Mouse (Mus musculus) c-Kit-positive CD71-negative TER-119-negative erythroid progenitor cells, embryonic 14.5 days (primary cell): ENCODE data around the gene Olig2.

ENCODE experiments used
- DNase-seq: peaks from one replicate; pipeline ENCODE4 v3.0.0-alpha.2; 2013; ENCODE audit warnings: low read depth

The Olig2 gene

DNA sequence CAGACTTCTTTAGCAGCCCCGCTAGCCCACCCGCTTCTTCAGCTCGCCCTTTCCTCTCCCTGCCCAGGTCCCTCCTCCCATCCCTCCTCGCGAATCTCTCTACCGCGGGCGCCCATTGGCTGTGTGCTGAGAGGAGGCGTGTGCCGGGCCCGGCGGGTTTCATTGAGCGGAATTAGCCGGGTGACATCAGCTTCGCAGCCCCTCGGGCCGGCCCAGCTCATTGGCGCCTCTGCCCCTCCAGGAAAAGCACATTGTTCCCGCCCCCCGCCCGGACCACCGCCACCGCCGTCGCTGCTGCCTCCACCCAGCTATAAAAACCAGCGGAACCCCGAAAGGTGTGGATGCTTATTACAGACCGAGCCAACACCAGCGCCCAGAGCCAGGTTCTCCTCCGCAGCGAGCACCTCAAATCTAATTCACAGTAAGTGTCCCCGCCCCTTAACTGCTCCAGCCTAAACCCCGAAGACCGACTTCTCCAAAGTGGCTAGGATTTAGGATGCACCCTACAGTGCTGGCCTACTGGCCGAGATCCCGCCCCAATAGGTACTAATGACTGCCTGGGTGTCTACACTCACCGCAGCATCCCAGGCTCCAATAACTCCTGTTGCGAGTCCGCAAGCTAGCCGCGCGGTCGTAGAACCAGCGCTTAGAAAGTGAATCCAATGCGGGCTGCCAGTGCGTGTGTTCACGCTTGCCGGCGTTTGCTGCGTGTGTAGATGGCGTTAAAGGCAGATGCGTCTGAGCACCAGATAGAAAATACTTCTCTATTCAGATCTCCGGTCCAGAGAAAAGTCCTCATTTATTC, at the start of gene Olig2:
Gene Olig2, plus strand, starts transcription at position 225 of the 805 bp plus-strand sequence.
- no peak for DNase-seq

DNA sequence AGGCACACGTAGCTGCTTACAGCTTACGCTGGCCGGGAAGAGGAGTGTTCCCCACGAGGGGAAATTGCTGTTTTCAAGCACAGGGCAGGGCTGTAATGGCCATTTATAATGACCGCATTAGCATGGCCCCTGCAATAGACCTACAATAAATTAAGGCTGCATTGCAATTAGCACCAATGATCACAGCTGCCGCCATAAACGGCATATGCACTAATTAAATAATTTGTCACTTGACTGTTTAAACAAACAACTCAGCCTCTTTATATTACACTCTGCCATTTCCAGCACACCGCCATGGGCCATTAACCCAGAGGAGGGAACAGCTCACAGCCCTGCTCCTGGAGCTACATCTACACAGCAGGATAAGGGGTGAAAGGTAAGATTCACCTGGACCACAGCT, 49.4 kb upstream of the Olig2 start:
- DNase-seq: no peak

DNA sequence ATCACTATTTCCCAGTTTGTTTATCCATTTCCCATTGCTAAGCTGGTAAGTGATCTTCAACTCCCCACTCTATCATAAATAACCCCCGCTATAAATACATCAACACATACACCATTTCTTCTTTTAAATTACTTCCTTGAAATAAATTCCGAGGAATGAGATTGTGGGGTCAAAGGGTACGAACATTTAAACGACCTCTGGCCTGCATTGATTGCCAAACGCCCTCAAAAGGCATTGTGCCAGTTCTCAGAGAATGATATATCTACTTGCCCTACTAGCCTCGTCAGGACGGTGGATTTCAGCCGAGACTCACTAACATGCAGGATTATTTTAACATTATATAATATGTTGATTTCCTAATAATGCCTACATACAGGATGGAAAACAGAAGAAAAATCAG, 38.2 kb upstream of the Olig2 start:
- no peak for DNase-seq

DNA sequence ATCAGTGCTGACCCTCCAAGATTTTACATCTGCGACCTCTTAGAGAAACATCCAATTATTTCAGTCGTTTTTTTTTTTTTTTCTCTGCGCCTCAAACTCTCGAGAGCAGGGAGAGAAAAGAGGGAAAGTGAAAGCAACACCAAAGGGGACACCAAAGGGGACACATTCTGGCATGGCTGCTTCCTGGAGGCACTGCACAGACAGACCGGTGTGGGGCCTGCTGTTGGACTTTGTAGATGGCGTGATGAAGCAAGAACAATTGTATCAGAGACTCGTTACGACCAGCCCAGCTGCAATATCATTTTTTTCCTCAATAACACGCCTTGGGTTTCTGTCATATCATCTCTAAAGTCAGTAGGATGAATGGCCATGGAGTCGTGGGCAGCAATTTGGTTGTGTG, 37.6 kb upstream of the Olig2 start:
- DNase-seq: no peak

DNA sequence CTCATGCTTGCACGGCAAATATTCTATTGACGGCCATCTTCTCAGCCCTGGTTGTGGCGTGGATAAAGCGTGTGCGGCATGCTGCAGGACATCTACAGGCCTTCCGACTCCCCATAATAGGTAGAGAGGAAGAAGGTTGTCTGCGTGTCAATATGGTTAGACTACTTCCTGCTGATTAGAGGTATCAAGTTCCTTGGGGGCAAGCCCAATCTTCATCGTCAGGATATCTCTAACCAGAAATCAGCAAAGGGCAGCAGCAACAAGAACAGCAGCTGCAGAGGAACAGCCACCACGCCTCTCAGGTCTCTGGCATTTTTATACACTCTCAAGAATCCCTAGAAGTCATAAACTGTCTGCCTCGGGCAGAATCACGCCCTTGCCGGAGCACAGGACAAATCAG, 37.0 kb upstream of the Olig2 start:
- DNase-seq: no peak

DNA sequence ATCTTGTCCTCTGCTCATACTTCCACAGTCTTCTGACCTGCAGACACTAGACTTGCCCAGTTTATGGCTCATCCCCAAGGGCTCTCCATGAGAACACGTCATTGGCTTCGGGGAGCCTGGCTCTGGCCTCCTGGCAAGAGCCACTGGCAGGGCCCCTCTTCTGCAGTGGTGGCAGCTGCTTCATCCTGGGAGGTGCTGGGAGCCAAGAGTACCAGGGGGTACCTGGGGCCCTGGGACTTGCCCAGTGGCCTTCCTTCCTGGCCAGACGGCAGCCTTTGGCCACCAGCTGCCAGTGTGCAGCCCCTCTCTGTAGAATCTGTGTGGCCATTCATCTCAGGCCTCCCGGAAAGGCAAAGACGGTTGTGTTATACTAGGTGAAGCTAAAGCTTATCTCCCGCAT, 34.0 kb upstream of the Olig2 start:
- no peak for DNase-seq

DNA sequence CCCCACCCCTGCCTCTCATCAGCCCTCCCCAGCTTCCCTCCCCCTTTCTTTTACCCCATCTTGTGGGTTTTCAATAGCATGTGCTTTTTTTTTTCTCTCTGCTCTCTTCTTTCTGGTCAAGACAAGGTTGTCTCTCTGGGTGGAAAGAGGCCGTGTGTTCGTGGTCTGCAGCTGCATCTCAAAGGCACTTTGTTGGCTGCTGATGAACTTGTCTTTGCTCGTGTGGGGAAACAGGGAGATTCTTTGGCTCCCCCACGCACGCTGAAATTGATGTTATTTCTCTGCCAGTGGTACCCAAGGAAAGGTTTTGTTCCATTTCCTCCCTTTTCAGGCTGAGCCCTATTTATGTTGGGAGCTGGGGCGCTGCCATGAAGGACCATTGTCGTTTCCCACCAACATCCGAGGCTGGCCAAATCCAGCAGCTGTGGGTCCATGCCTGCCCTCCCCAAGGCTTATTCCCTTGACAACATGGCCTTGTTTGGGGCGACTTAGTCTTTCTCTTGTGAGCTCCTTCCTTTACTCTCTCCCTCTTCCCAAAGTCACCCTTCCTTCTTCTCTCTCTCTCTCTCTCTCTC, 33.5 kb upstream of the Olig2 start:
- no peak for DNase-seq

DNA sequence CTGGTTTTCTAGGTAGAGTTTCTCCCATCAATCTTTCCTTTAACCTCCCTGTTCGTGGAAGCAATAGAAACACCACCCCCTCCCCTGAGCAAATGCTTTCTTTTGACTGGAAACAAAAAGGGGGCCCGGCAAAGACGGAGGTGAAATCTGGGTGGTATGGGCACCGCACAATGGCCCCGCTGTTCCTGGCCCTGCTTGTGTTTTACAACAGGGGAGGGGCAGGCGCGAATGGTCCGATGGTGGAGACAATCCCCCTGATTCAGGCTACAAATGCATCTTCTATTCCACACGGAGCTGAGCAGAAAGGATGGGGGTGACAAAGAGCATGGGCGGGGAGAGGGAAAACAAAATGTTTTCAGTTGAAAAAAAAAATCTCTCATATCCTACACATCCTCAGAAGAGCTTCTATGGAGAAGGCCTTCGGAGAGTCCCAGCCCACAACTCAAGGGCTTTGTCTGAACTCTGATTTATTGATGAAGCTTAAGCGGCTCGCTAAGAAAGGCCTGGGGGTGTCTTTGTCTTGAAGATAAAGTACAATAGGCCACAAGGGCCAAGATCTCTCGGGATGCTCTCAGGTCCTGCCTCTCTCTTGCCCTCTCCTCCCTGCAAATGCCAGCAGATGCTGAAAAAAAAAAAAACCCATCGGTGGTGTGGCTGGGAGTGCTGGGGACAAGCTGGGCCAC, 32.4 kb upstream of the Olig2 start:
- DNase-seq: no peak

DNA sequence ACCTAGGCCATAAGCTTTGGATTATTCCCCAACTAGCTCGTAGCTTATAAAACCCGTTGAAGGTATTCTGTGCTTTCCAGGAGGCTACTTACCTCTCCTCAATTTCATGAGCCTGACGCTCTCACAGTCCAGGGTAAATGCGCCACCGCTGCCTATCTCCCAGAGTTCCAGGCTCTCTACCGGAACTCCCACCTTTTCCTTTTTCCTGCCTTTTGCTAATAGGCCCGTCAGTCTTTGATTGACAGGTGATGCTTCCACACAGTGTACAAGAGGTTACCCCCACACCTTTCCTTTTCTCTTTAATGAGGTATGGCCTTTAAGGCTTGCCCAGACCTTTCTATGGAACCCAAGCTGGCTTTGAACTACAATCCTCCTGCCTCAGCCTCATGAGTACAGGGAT, 25.4 kb upstream of the Olig2 start:
- DNase-seq: no peak

DNA sequence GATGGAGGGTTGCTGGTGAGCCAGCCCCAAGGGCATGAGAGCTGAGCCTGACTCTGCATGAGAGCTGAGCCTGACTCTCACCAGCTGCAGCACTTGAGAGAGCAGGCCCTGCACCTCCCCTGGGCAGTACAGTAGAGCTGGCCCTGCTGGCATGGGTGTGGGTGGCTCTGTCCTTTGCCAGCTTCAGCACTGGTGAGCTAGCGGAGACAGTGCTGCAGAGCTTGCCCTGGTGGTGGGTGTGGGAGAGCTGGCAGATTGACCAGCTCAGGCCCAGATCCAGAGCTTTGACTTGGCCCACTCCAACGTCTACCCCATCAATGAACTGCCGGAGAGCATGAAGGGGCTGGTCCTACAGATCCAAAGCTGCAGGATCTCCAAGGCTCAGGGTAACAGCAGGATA, 22.3 kb upstream of the Olig2 start:
- no peak for DNase-seq

DNA sequence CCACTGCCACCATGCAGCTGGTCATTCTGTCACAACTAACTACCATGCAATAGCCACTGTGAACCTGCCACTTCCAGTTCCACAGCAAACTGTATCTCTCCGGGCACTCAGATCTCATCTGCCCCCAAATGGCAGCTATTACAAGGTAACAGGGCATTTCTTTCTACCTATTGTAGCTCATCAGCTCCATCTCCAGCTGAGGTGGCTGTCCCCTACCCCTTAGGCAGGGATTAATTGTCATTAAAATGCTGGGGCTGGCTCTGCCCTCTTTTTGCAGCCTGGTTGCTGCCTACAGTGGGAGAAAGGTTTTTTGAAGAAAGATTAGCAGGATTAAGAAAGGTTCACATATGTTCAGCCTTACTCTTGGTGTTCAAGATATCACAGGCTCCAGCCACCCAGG, 18.9 kb upstream of the Olig2 start:
- DNase-seq: no peak

DNA sequence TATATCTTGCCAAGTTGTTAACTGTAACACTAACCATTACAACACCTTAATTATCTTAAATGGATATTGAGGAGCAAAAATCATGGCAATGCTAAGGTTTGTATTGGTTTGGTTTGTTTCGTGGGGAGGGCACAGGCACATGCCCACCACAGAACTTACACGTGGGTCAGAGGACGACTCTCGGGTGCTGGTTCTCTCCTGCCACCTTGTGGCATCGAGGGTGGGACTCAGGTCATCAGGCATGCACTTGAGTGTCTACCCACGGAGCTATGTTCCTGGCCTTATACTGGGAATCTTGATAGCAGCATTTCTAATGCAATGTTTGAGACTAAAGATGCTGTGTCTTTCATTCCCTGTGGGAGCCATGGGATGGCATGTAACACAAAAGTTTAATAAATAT, 8.2 kb upstream of the Olig2 start:
- no peak for DNase-seq

DNA sequence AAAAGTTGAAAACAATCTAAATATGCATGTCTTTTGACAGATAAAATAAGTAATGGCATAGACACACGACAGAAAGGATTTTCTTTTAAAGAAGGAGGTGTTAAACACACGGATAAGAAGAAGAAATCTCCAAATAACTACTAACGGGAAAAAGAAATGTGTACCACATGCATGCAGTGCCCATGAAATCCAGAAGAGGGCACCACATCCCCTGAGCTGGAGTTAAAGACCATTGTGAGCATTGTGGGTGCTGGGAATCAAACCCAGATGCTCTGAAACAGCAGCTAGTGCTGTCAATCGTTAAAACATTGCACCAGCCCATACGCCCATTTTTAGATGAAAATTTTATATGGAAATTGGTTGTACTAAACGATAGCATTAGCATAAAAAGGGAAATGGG, 7.3 kb upstream of the Olig2 start:
- DNase-seq: no peak

DNA sequence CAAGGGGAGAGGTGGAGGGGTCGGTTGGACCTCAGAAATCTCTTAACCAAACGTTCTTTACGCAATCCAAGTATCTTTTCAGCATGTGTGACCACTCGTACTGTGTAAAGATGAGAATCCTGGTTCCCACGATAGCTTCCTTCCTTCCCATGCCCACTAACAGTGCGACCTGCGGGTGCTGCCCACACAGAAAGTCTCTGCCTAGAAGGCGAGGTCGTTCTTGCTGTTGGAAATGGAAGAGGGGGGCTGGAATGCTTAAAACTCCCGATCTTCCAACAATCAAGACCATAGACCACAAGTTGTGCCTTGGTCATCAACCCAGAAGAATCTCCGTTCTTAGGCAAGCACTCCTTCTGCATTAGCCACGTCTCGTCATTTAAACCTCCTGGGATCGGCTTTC, 6.0 kb upstream of the Olig2 start:
- no peak for DNase-seq

DNA sequence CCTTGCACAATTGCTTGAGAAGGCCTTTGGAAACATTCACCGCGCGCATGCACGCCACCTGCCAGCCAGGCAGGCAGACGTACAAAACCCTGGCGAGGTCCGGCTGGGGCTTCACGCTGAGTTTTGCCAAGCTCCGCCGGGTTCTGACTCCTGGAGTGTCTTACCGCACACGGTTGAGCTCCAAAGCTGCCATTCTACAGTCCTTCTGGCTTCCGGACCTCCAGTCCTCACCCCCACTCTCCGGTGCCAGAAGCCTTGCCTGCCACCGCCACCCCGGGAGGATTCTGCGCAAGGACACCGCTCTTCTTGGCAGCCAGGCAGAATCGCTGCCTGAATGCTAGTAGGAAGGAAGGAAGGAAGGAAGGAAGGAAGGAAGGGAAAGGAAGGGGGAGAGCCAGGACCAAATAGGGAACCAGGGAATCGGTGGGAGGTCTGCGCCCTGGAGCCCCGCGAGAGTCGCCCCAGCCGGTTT, 3.0 kb upstream of the Olig2 start:
- no peak for DNase-seq

DNA sequence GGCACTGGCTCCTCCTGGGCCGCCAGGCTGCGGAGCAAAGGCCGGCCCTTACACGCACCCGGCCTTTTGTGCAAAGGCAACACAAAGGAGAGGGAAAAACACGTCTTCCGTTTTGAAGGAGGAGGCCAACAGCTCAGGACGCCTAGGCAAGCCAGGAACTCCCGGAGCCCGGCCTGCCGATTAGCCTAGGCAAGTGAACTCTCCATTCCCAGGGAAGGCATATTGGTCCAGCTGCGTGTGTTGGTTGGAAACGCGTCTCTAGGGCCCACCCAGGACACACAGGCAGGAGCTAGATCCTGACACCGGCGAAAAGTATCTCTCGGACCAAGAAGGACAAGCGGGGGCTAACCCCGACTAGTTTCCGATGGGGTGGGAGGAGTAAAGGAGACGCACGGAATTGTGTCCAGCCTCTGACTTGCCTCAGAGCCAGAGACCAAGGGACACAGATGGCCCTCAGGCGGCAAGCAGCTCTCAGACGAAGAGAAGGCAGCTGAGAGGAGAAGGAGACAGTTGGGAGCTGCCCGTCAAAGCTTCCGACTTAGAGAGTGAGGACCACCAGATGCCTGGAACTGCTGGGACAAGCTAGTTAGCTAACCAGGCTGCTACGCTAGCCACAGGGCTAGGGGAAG, 2.5 kb upstream of the Olig2 start:
- no peak for DNase-seq

DNA sequence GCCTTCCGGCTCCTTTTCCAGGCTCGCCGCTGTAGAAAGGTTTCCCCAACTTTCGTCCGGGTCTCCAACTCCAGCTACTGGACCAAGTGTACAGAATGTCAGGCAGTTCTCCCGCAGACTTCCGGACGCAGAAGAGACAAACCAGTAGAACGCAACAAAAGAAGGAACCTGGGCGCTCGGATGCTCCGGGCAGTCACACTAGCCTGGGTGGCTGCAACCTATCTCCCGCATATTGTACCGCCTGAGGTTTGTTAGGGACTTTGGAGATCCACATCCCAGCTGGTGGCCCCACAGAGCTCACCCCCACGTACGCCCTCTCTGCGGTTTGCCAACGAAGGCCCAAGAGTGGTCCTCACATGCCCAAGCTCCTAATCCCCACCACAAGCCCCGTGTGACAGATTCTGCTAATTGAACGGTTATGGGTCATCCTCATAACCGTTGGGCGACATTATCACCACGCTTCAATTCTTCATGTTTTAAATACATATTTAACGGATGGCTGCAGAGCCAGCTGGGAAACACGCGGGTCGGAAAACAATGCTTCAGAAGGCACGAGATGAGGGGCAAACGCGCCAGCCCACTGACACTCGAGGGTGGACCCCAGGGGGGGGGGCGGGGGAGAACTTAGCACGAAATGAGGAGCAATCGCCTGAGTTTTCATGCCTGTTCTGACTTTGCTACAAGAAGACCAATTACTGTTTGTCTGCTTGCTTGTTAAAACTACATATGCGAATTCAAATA, 1.8 kb upstream of the Olig2 start:
- DNase-seq: no peak

DNA sequence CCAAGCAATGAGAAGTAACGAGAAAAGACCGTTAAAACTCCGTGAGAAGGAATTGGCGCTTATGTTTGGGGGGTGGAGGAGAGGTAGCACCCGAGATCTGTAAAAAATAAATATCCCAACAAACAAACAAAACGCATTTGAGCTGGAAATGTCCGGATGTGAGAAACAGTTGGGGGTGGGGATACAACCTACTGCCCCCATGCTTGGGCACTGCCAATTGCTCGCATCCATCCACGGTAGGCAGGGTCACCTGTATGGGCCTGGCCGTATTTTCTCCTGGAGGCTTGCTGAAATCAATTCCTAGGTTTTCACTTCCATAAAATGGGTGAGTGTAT, 1.2 kb upstream of the Olig2 start:
- DNase-seq: no peak

DNA sequence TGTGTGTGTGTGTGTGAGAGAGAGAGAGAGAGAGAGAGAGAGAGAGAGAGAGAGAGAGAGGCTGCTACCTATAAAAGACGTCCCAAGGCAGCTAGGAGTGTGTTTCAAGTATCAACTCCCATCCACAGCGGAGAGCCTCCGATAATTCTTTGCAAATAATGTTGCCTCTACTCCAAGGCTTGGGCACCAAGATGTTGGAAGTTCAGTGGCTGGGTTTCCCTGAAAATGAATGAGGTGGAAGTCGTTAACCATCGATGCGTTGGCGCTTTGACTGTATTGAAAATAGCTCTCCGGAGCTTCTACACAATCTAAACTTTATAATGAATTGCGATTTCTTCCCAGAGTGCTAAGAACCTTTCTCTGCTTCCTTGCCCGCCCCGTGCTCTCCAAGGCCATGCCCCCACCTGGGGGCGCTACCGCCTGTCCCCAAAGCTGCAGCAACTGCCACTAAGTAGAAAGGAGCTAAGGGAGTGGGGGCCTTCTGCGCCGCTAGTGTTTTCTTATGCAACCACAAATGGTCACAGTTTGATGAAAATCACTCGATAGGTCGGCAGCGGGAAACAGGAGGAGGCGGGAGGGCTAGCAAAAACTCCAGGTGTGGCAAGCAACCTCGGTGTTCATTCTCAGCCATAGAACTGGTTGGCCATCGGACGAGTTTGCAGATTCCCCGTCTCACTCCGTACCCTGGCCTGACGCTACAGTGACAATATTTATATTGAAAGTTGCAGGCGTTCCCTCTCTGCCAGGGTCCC, 600 bp upstream of the Olig2 start:
- DNase-seq: no peak

DNA sequence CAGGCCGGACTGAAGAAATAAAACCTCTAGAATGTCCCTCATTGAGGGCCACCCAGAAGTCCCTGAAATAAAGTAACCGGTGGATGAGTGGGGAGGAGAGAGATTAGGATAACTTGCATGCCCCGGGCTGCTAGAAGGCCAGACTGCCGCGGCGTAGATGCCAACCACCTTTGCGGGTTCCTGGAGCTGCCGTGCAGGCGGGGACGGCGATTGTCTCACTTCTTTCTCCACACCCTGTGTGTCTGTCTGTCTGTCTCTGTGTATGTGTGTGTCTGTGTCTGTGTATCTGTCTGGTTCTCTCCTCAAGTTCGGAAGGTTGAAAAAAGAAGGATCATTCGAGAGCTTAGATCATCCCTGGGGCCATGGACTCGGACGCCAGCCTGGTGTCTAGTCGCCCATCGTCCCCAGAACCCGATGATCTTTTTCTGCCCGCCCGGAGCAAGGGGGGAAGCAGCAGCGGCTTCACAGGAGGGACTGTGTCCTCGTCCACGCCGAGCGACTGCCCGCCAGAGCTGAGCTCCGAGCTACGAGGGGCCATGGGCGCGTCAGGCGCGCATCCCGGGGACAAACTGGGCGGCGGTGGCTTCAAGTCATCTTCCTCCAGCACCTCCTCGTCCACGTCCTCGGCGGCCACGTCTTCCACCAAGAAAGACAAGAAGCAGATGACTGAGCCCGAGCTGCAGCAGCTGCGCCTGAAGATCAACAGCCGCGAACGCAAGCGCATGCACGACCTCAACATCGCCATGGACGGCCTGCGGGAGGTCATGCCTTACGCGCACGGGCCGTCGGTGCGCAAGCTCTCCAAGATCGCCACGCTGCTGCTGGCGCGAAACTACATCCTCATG, 1.0 kb downstream of the Olig2 start:
- no peak for DNase-seq
